Mouse (Mus musculus) kidney, postnatal 14 days (tissue): ENCODE measurements around the gene Slc2a4.
A peak's percentile ranks its signal among the peaks of the same experiment; 100 is the strongest.
"Not testable (repeated sequence)": the region's sequence is repeated elsewhere in the genome, so short reads cannot be mapped to it uniquely, and the experiment has no call there.

Experiments
- DNase-seq: peaks from one replicate; pipeline ENCODE4 v3.0.0; 2022; ENCODE audit warnings: mixed read lengths

Slc2a4 gene

DNA sequence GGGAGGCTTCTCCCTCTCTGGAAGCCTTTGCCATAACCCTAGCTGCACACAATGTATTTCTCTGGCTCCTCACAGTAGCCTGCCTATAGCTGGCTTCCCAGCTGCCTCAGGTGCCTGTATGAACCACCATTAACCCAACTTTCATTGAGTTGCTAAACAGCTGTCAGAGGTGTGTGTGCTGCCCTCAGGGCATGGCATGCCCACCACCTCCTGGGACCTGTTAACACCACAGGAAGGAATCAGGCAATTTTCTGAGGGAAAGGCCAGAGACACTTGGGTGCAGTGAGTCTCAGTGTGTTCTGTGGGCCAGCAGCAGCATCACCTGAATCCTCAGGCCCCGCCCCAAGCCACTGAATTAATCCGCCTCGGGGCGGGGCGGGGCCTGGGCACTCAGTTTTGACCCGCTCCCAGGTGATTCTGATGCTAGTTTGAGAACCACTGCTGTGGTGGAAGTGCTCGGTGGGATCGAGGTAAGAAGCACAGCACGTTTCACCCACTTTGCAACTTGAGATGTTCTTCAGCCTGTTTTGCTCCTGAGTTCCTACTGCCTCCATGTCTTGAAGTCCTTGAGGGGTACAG is 9.5 kb downstream of the Slc2a4 start:
- DNase-seq = peak; percentile 34

DNA sequence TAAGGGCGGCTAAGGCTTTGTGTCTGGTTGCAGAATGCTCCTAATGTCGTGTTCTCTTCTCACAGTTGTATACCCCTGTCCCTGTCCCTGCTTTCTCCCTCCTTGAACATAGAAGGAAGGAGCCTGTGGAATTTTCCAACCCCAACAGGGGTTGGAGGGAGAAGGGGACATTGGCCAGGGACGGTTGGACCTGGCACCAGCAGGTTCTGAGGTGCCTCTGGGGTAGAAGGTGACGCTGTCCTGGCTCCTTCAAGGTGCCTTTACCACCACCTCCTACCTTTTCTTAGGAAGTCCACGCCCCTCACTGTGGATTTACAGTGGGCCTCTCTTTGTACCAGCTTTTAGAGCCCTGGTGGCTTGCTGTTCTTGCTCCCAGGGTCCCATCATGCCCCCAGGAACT is 10.2 kb downstream of the Slc2a4 start:
- peak; percentile 37 for DNase-seq

DNA sequence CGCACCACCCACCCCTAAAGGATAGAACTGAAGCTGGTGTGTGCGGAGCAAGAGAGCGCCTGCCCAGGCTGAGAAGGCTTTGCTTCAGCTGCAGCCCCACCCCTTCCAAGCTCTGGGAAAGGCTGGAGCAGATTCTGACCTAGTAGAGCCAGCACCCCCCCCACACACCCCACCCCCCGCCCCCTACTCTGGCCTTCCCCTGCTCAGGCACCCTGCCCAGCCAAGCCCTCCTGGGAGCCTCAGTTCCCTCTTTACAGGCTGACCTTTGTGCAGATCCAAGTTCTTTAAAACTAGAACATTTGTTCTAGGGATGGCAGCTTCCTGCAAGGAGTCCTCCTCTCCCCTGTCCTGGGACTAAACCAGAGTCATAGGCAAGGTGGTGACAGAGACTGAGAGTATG is 10.6 kb downstream of the Slc2a4 start:
- DNase-seq = peak; percentile 59

DNA sequence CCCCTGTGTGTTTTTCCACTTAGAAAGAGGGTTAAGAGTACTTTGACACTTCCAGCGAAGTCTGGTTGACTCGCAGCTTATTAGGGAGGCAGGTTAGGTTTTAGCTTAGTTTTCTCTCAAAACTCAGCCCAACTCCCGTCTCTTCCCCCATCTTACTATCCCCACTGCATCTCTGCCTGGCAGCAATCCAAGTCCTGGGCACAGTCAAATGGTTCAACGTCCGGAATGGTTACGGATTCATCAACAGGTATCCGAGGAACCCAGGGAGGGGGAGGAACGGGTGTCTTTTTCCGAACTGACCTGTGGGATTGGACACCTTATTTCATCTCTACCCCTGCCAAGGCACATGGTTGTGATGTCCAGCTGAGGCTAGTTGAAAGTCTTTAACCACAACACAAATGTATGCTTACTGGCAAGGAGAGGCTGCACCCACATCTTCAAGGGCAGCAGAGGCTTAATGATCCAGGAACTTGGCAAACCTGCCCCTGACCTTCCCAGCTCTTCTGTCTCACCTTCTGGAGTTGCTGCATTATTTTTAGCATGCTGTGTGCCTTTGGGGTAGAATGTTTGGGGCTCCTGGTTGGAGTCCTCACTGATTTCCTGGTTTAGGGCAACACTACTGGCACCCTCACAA is 11.2 kb downstream of the Slc2a4 start:
- peak; percentile 47 for DNase-seq

DNA sequence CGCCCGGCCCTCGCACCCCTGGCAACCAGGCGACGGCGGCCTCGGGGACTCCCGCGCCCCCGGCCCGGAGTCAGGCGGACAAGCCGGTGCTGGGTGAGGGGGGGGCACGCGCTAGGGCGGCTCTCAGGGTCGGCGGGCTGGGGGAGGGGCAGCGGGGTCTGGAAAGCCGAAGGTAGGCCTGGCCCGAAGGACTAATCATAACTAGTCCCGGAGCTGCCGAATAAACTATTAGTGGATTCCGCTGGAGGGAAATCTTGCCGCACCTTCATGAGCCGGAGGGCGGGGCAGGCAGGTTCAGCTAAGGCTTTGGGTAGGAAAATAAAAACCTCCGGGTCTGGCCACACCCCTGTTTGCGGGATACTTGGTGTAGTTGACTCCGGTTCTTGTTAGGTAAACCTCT is 11.8 kb downstream of the Slc2a4 start:
- peak; percentile 53 for DNase-seq

DNA sequence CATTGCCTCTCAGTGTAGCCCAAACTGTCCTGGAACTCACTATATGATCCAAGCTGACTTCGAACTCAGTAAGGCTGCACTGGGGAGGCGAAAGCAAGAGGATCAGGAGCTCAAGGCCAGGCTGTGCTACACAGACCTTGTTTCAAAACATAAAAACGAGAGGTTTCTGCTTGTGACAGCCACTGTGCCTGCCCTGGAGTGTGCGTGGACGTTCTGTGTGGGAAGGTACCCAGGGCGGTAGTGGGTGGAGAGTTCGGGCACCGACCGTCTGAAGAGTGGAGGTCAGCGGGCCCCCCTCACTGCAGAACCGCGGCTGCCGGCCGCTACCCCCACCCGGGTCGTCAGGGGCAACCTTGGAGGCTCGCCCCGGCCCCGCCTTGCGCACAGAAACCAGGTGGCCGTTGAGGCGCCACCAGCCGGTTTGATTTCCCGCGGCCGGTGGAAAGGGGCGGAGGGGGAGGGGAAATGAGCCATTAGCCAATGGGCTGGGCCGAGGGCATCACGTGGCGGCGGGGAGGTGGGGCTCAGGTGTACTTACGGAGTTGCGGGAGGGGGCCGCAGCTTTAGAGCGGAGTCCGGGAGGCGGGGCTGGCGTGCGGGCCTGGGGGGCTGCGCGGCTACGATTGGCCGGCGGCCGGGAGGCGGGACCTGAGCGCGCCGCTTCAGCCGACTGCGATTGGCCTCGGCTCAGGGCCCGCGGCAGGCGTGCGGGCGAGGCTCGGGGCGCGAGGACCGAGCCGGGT is 12.7 kb downstream of the Slc2a4 start, which contains the start of gene Ybx2:
Gene Ybx2 (plus strand): TSS at position 660 of the 743 bp plus-strand sequence.
- peak; percentile 94 for DNase-seq

DNA sequence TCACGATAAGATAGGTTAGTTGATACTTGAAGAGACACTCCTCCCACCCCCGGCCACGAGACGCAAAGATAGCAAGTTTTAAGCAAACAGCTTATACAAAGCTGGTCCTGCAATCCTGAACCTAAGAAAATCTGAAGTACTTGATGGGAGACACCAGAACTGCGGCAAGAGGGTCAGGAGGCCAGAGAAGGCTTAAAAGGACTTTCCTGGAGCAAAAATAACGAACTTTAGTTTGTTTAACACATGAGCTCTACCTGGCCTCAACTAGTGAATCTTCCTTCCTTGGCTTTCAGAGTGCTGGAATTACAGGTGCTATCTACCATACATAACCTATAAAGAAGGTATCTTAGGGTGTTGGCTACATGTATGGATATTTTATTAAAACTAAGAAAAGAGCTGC is 13.3 kb downstream of the Slc2a4 start:
- no peak for DNase-seq

DNA sequence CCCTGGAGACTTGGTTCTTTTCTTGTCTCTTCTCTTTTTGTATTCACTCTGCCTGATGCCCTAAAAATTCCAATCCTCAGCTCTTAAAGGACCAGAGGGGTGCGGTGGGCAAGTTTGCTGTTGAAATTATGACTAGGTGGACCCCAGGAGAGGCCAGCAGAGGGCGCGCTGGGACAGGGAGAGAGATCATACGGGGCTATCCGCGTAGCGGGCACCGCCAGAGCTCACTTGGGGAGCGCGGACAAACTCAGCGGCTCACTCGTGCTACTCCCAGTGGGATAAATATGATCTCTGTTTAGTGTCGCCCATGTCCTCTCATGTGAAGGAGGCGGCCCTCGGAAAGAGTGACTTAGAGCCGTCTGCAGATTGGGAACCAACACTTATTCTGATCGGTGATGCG is 13.8 kb downstream of the Slc2a4 start:
- DNase-seq = peak; percentile 91

DNA sequence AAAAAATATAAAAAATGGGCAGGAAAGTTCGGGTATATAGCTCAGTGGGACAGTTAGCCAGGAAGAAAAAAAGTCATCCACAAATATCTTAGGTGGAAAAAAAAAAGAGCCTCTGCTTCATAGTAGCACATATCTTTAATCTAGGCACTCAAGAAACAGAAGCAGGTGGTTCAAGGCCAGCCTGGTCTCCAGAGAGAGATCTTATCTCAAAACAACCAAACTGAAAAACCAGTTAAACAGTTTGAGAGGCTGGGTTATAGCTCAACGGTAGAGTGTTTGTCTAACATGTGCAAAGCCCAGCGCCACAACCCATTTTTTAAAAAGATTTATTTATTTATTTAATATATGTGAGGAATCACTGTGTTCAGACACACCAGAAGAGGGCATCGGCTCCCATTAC is 14.9 kb downstream of the Slc2a4 start:
- DNase-seq = no peak

DNA sequence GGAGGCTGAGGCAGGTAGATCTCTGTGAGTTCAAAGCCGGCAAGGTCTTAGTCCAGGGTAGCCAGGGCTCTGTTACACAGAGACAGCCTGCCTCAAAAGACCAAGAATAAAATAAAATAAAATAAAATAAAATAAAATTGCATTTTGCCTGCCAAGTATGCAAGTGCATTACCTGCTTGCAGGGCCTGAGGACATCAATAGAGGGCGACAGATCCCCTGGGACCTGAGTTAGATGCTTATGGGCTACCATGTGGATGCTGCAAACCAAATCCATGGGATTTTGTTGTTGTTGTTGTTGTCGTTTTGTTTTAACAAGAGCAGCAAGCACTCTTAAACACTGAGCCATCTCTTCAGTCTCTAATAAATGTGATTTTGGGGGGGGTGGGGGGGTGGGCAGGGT is 15.7 kb downstream of the Slc2a4 start:
- no peak for DNase-seq

DNA sequence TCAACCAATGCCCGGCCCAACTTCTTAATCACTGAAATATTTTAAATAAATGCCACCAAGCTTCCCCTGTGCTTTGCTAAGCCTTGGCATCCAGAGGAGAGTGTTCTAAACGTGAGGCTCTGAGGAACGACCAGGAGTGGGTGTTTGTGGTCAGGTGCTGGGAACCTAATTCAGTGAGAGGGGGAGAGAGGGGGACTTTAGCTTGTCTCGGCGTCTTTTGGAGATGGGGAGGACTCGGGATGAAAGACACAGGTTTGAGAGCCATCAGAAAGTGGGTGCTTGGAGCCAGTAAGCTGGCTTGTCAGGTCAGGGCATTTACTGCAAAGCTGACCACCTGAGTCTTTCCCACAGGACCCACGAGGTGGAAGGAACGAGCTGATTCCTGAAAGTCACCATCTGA is 16.2 kb downstream of the Slc2a4 start:
- DNase-seq = no peak

DNA sequence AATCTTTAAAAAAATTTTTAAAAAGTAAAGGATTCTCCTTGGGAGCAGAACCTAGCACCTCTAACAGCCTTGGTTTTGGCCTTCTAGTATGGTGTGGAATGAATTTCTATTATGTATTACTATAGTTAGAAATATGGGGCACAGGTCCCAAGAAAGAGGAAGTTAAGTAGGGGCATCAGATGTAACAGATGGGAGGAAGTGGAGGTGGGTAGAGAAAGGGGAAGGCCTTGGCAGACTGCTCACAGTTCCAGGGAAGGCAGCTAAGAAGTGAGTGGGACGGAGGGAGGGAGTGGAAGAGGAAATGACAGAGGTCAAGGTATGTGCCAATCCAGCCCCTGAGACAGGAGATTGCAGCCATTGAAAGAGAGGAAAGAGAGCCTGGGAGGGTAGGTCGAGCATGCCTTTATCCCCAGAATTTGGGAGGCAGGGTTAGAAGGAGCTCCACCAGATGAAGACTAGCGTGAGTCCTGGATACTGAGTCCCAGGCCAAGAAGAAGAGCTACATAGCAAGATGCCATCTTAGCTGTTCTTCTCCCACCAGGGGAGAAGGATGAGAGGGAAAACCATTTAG is 16.9 kb downstream of the Slc2a4 start:
- DNase-seq = no peak

DNA sequence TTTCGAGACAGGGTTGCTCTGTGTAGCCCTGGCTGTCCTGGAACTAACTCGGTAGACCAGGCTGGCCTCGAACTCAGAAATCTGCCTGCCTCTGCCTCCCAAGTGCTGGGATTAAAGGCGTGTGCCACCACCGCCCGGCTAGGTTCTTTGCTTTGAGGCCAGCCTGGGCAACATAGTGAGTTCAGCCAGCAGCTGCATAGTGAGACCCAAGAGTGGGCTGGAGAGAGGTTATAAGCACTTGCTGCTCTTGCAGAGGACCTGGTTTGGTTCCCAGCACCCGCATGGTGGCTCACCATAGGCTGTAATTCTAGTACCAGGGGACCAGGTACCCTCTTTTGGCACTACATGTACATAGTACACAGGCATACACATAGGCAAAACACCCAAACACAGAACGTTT is 17.8 kb downstream of the Slc2a4 start:
- not testable (repeated sequence) for DNase-seq

DNA sequence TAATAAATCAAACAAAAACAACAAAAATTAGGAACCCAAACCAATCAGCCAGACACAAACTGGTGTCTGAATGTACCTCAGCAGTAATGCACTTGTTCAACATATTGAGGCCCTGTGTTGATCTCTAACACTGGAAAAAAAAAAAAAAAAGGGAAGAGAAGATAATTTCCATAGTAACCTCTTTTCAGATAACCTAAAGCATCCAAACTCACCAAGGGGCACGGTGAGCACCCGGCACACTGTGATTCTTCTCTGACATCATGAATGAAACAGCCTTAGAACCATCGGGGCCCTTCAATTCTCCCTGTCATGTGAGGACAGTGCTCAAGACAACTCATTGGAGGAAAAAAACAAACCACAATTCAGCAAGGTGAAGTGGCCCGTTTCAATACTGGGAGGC is 18.3 kb downstream of the Slc2a4 start:
- DNase-seq = no peak

DNA sequence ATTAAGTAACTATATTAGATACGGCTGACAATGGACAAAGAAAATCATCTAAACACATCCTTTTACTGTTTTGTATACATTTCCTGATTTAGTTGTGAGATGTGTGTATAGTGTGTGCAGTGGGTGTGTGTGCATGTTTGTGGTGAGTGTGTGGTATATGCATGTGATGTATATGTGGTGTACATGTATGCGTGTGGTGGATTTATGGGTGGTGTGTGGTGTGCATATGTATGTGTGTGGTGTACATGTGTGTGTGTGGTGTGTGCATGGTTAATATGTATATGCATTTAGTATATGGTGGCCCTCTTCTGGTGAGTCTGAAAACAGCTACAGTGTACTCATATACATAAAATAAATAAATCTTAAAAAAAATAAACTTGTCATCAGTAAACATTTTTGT is 20.5 kb downstream of the Slc2a4 start:
- no peak for DNase-seq

DNA sequence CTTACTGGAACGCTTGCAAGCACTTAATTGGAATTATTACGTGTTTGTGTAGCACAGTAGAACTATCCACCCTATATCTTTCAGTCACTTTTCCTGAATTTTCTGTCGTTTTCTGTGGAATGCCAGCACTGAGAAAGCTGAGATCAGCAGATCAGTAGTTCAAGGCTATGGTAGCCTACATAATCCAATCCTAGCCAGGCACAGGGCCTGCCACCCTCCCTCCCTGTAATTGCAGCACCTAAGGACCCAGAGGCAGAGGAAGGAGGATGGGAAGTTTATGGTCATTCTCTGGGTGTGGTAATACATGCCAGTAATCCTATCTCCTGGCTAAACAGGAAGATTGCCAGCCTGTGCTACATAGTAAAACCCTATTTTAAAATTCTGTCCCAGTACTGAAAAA is 25.2 kb downstream of the Slc2a4 start:
- DNase-seq = no peak

DNA sequence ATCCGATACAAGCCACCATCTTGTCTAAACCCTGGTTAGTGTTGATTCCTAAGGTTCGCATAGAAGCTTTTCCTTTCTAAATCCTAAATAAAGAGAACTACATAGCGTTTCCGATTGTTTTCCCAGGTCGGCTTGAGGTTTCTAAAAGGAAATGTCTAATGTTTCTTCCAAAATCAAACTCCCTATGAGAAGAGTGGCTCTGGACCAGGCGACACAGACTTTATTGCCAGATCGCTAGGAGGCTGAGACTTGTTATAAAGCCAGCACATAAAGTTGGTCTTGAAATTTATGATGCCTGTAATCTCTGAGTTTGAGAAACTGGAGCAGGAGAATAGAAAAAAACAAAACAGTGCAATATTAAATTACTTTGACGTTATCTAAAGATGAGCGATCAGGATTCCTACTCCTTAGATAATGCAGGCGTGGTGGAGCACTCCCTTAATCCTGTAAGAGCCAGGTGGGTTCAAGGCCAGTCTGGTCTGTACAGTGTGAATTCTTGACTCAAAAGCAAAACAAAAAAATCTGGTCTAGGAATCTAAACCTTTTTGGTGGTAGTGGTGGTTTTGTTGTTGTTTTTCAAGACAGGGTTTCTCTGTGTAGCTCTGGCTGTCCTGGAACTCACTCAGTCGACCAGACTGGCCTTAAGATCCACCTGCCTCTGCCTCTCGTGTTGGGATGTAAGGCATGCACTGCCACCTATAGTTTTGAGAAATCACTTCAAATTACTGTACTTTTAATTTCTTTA is 25.8 kb downstream of the Slc2a4 start:
- DNase-seq = no peak

DNA sequence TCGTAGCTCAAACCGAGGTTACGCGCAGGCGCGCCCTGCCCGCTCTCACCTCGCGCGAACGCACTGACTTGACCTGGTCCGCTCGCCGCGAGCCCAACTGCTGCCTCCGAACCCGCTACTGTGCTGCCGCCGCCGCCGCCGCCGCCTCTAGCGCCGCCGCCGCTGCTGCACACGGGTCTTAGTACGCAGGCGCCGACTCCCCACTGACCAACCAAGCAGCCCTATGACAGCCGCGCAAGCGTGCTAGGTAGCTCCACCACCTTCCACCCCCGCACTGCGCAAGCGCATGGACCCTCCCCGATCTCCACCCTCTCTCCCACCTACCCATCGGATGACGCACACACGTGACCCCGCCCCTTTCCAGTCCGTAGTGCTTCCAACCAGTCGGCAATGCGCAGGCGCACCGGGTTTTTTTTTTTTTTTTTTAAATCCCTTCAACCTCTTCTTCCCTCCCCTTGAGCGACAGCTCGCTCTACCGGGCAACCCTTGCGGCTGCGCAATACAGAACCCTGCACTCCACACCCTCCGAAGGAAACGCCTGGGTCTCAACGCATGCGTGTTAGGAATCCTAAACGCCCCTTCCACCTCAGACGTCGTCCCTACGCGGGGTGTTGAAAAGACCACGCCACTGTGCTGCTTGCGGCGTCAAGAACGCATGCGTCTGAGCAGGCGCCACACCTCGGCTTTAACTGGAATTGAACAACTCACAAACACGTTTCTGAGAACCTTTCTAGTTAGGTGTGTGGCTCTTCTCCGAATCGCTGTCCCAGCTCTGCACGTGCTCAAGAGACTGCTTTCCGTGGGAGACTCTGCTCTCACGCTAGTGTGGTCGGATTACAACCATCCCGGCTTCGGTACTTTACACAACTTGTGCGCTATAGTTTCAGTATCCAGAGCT is 26.6 kb downstream of the Slc2a4 start, which contains the start of gene Eif5a:
Gene Eif5a (minus strand): TSS at position 845 of the 898 bp plus-strand sequence.
- peak; percentile 100 for DNase-seq

DNA sequence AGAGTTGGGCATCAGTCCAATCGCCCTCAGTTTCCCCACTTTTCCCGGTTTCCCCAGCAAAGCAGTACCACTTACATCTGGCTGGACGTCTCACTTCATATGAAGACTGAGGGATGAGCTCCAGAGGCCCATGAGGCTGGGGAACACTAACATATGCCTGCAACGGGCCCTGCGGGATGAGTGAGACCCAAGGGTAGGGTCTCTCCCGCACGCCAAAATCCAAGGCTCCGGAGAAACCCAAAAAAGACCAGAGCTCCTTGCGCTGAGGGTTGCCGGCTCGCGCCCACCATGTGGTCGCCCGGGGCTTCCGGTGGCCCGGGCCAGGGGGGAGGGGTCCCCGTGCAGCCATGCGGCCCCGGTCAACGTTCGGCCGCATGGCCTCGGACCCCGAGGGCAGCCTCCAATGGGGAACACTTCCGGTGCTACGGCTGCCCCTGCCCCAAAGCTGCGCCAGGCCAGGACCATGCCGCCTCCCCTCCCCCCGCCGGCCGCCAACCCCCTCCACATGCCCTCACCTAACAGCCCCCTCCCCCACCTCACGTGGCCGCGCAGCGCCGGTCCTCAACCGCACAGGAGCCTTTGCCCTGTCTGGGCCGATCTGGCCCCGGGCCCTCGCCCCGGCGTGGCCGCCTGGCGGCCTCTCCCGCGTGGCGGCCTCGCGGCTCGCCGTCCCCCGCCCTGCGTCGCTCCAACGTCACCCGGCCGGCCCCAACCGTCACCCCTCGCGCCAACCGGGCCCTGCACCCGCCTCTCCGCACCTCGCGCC is 27.5 kb downstream of the Slc2a4 start:
- peak; percentile 66 for DNase-seq

DNA sequence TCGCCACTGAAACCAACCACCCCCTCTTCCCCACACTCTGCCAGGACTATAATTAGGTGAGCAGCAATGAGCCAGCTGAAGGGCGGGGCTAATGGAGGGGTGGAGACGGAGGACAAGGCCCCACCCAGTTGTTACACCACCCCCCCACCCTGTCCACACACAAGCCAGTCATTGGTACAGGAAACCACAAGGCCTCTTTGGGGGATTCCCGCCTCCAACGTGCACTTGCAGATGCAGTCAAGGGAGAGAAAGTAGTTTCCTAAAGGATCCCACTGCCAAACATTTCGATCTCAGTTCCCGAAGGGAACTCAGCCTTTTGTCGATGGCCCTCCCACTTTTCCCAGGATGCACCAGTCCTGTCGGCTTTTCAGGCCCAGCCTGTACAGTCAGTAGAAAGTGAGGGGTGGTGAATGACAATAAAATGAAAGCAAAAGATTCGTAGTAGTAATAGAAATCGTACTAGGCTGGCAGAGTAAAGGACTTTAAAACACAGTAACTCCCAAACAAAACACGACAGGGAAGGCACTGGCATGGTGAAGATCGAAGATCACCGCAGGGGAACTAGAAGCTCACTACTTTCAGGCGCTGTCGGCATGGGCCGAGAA is 28.2 kb downstream of the Slc2a4 start:
- peak; percentile 86 for DNase-seq

DNA sequence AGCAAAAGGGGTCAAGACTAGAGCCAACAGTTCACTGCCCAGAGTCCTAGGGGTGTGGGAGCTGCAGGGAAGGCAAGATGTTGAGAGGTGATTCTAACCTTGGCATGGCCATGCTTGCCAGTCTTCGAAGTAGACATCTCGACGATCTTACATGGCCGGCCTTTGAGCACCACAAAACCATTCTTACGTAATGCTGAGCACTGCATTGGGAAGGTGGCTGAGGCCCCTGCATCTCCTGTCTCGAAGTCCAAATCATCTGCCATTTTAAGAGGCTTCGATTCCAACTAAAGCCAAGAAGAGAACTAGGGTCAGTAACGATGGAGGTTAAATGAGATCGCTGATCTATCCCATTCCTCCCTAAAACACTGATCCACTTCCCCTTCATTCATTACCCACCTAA is 28.9 kb downstream of the Slc2a4 start:
- no peak for DNase-seq
